Mouse (Mus musculus) forebrain, embryonic 11.5 days (tissue): Measurements from ENCODE around the gene Pradc1. TPM values are rescaled to one million over a fixed set of nuclear protein-coding genes. Genes with fewer than 3 reads are reported as not detected.

Experiments used
- ATAC-seq: fragments of 200-750 bp; cut with Nextera tagmentation; replicated peaks from 2 replicates; pipeline ENCODE4 v1.8.0; 2017; ENCODE audit warnings: moderate TSS enrichment; ENCODE audit not compliant: low FRiP score
- DNase-seq: peaks from one replicate; pipeline ENCODE4 v3.0.0-alpha.2; 2017; ENCODE audit warnings: low spot score
- H3K27ac ChIP-seq: fragments of 300-500 bp; sonication (generic); 2 replicates; pipeline ENCODE4 v1.5.1; 2014; ENCODE audit warnings: low read depth, low read length
- H3K27me3 ChIP-seq: fragments of 300-500 bp; sonication (generic); 2 replicates; pipeline ENCODE4 v1.6.1; 2014; ENCODE audit warnings: mild to moderate bottlenecking, low read length, mixed read lengths; ENCODE audit not compliant: control insufficient read depth, insufficient read depth
- H3K36me3 ChIP-seq: fragments of 300-500 bp; sonication (generic); 2 replicates; pipeline ENCODE4 v1.6.1; 2014; ENCODE audit warnings: mild to moderate bottlenecking, low read length, moderate library complexity, mixed read lengths; ENCODE audit not compliant: control insufficient read depth, insufficient read depth
- H3K4me1 ChIP-seq: fragments of 300-500 bp; sonication (generic); replicated peaks from 2 replicates; pipeline ENCODE4 v1.6.1; 2014; ENCODE audit warnings: low read length, mixed read lengths; ENCODE audit not compliant: control insufficient read depth, insufficient read depth
- H3K4me2 ChIP-seq: fragments of 300-500 bp; sonication (generic); 2 replicates; pipeline ENCODE4 v1.6.1; 2014; ENCODE audit warnings: low read depth, mild to moderate bottlenecking, low read length, moderate library complexity, mixed read lengths; ENCODE audit not compliant: severe bottlenecking
- H3K4me3 ChIP-seq: fragments of 300-500 bp; sonication (generic); 2 replicates; pipeline ENCODE4 v1.5.1; 2014; ENCODE audit warnings: low read depth, low read length
- H3K9ac ChIP-seq: fragments of 300-500 bp; sonication (generic); 2 replicates; pipeline ENCODE4 v1.6.1; 2014; ENCODE audit warnings: low read length
- H3K9me3 ChIP-seq: fragments of 300-500 bp; sonication (generic); 2 replicates; pipeline ENCODE4 v1.6.1; 2016; ENCODE audit warnings: low read length, mixed read lengths; ENCODE audit not compliant: control insufficient read depth
- WGBS: fragments of 180-500 bp; shearing (Covaris S2); extraction: QIAGEN DNeasy Blood & Tissue Kit; methylation state at CpG from one replicate; pipeline ENCODE4 v1.1.7; 2014; 5-methylcytosine and 5-hydroxymethylcytosine counted together
- polyA plus RNA-seq: library from polyadenylated mRNA; unstranded; fragments of >200 nt; fragmentation: Nextera tagmentation; extraction: Ambion mirVana; gene quantifications from 2 replicates; pipeline ENCODE4 v1.2.1, GENCODE M21; 2014

Gene Pradc1
- polyA plus RNA-seq, 1 experiment from 2014 or later = 27.5 TPM

- Histone ChIP-seq H3K27me3 (no peaks in the 10 kb centered on the region), H3K36me3 (no peaks in the 10 kb centered on the region), H3K9me3 (no peaks in the 10 kb centered on the region), H3K27ac (no peak overlapping the region), H3K4me3 (no peak overlapping the region), H3K4me1 (no peaks in the 10 kb centered on the region), H3K9ac (no peak overlapping the region), H3K4me2 (no peak overlapping the region)
- DNase-seq = peak; percentile 69
- WGBS = 48% methylated on average over 1 of the region's 1 CpGs
- no peak for ATAC-seq
Measured at GRCm38 (mm10) chr6:85397165-85397564, 54.6 kb downstream of the Pradc1 start.

Other genes with a start within 250 kb of the Pradc1 start
- 12.5 and 13.8 TPM in 2 replicates for gene Sfxn5, start 118.5 kb downstream of the Pradc1 start, polyA plus RNA-seq
- 4.5 and 5.1 TPM in 2 replicates for gene Rab11fip5, start 77.3 kb downstream of the Pradc1 start, polyA plus RNA-seq
- not detected in 2 replicates for gene Noto, start 28.1 kb downstream of the Pradc1 start, polyA plus RNA-seq
- gene Smyd5, start 20.0 kb downstream of the Pradc1 start, polyA plus RNA-seq = 49.8 and 52.7 TPM in 2 replicates
- 647 and 695 TPM in 2 replicates for gene Cct7, start 456 bp downstream of the Pradc1 start, polyA plus RNA-seq
- 0.93 and 1.1 TPM in 2 replicates for gene Fbxo41, start 51.0 kb upstream of the Pradc1 start, polyA plus RNA-seq
- gene Egr4, start 61.6 kb upstream of the Pradc1 start, polyA plus RNA-seq = not detected in 2 replicates
- gene Alms1, start 135.6 kb upstream of the Pradc1 start, polyA plus RNA-seq = 11.8 and 13.5 TPM in 2 replicates